Mouse (Mus musculus) gastrocnemius, adult 8-10 months (tissue): ENCODE results near the gene Setd7. TPM values are rescaled to one million over a fixed set of nuclear protein-coding genes. Genes with fewer than 3 reads are reported as not detected.

Experiments used
- DNase-seq, 2 experiments: peaks; one replicate each; pipeline ENCODE4 v3.0.0; 2022; ENCODE audit warnings: low spot score in 2 of 2
- total RNA-seq, 4 experiments: library from RNA; stranded (reverse); gene quantifications; 2 replicates each; pipeline ENCODE4 v1.2.4; 2022

Setd7 gene
- total RNA-seq, 4 experiments from 2014 or later, result 178 to 234 (median 186) TPM

DNA sequence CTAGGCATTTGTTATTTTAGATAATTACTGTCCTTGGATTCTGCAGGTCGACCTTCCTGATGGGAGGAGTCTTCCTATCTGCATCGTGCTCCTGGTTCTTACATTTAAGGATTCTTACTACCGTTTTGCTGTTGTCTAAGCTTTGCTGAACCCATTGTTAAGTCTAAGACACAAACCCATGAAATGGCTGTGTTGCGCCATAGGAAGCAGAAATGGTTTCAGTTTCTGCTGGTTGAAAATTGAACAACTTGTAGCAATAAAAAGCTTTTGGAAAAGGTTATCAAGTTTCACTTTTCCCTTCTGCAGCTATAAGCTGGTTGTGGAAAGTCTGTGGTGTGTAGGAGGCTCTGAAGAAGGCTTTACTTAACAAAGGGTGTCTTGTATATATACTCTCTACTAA is 85.0 kb downstream of the Setd7 start:
- no peak for DNase-seq

DNA sequence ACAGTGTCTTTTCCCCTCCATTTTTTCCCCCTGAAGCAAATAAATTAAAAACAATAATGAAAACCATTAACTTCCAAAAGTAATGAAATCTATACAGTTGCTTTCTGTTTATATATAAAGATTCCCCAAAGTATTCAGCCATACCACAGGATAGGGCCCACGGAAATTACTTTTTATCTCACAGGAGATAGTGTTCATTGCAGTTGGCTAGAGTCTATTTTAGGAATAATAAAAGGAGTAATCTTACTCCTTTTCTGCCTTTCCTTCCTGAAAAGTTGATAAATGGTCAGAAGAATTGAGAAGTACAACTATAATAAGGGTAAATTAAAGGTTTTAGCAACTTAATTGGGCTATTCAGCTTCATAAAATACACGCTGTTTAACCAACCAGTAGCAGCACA is 92.1 kb downstream of the Setd7 start:
- DNase-seq, result no peak

Other genes with a start within 250 kb of the Setd7 start
- 10 to 100 TPM; 45.1 to 52.6 (median 48.5) TPM for gene Elf2, start 220.2 kb downstream of the Setd7 start, total RNA-seq
- under 1 TPM in 1 of 4 experiments, not detected in 3; 0.85 TPM for gene Mgarp, start 164.1 kb downstream of the Setd7 start, total RNA-seq
- 1,000 to 10,000 TPM in 2 of 4 experiments, 100 to 1,000 TPM in 2; 957 to 1,091 (median 1,034) TPM for gene Ndufc1, start 151.9 kb downstream of the Setd7 start, total RNA-seq
- 10 to 100 TPM; 40.5 to 53.0 (median 48.0) TPM for gene Naa15, start 145.7 kb downstream of the Setd7 start, total RNA-seq
- gene Rab33b, start 77.0 kb downstream of the Setd7 start, total RNA-seq, result 1 to 10 TPM; 5.5 to 9.8 (median 8.8) TPM
- gene Mgst2, start 99.5 kb upstream of the Setd7 start, total RNA-seq, result 1 to 10 TPM in 1 of 4 experiments, under 1 TPM in 1, not detected in 2; 0.52 to 1.6 TPM